Mouse (Mus musculus) lung, embryonic 15.5 days (tissue): ENCODE measurements around the gene Rpl19. TPM values are rescaled to one million over a fixed set of nuclear protein-coding genes. Genes with fewer than 3 reads are reported as not detected.

Experiments
- ATAC-seq: fragments of 200-750 bp; cut with Nextera tagmentation; 2 replicates; pipeline ENCODE4 v1.8.0; 2017; ENCODE audit warnings: moderate number of reproducible peaks, borderline replicate concordance; ENCODE audit not compliant: low FRiP score, low TSS enrichment; ENCODE audit errors: extremely low read depth
- H3K27ac ChIP-seq: fragments of 300-500 bp; sonication (generic); 2 replicates; pipeline ENCODE4 v1.5.1; 2015; ENCODE audit warnings: moderate library complexity, mild to moderate bottlenecking, inconsistent platforms
- H3K27me3 ChIP-seq: fragments of 300-500 bp; sonication (generic); 2 replicates; pipeline ENCODE4 v1.6.1; 2015; ENCODE audit warnings: inconsistent platforms
- H3K36me3 ChIP-seq: fragments of 300-500 bp; sonication (generic); 2 replicates; pipeline ENCODE4 v1.6.1; 2015; ENCODE audit warnings: inconsistent platforms
- H3K4me1 ChIP-seq: fragments of 300-500 bp; sonication (generic); 2 replicates; pipeline ENCODE4 v1.6.1; 2015; ENCODE audit warnings: inconsistent platforms
- H3K4me2 ChIP-seq: fragments of 300-500 bp; sonication (generic); 2 replicates; pipeline ENCODE4 v1.6.1; 2015; ENCODE audit warnings: inconsistent platforms, mild to moderate bottlenecking, moderate library complexity
- H3K4me3 ChIP-seq: fragments of 300-500 bp; sonication (generic); 2 replicates; pipeline ENCODE4 v1.5.1; 2015; ENCODE audit warnings: mild to moderate bottlenecking, inconsistent platforms
- H3K9ac ChIP-seq: fragments of 300-500 bp; sonication (generic); 2 replicates; pipeline ENCODE4 v1.6.1; 2015; ENCODE audit warnings: inconsistent platforms
- H3K9me3 ChIP-seq: fragments of 300-500 bp; sonication (generic); 2 replicates; pipeline ENCODE4 v1.6.1; 2016; ENCODE audit warnings: inconsistent platforms
- WGBS: fragments of 180-500 bp; shearing (Covaris S2); methylation state at CpG from one replicate; pipeline ENCODE4 v1.1.7; 2015; 5-methylcytosine and 5-hydroxymethylcytosine counted together
- polyA plus RNA-seq: library from polyadenylated mRNA; unstranded; fragments of >200 nt; fragmentation: Nextera tagmentation; extraction: Ambion mirVana; gene quantifications from 2 replicates; pipeline ENCODE4 v1.2.1, GENCODE M21; 2015

Gene Rpl19
- polyA plus RNA-seq, 1 experiment from 2014 or later: 1,039 TPM

GRCm38 (mm10) chr11:98016177-98016576, 10.3 kb upstream of the Rpl19 start:
- H3K27me3 ChIP-seq: no peaks in the 10 kb centered on the region; the same call in 1 of the 2 replicates
- no peak overlapping the region for H3K4me2 ChIP-seq
- WGBS: 71% methylated on average over 5 of the region's 5 CpGs
- H3K4me3 ChIP-seq: no peak overlapping the region
- H3K36me3 ChIP-seq: peaks cover 15% of the 10 kb centered on the region; the same call in 1 of the 2 replicates
- no peak overlapping the region for H3K9ac ChIP-seq
- no peak for ATAC-seq
- H3K4me1 ChIP-seq: peaks cover 18% of the 10 kb centered on the region
- H3K27ac ChIP-seq: no peak overlapping the region
- no peaks in the 10 kb centered on the region for H3K9me3 ChIP-seq

GRCm38 (mm10) chr11:98016824-98017223, 9.7 kb upstream of the Rpl19 start:
- no peak overlapping the region for H3K27ac ChIP-seq
- no peaks in the 10 kb centered on the region for H3K27me3 ChIP-seq
- WGBS: 57% methylated on average over 4 of the region's 4 CpGs
- peaks cover 24% of the 10 kb centered on the region for H3K4me1 ChIP-seq
- no peak overlapping the region for H3K4me3 ChIP-seq
- H3K36me3 ChIP-seq: peaks cover 15% of the 10 kb centered on the region; the same call in 1 of the 2 replicates
- no peaks in the 10 kb centered on the region for H3K9me3 ChIP-seq
- H3K4me2 ChIP-seq: no peak overlapping the region
- H3K9ac ChIP-seq: no peak overlapping the region
- ATAC-seq: no peak

GRCm38 (mm10) chr11:98018222-98018621, 8.3 kb upstream of the Rpl19 start:
- no peaks in the 10 kb centered on the region for H3K27me3 ChIP-seq
- WGBS: 66% methylated on average over 6 of the region's 6 CpGs
- H3K9me3 ChIP-seq: no peaks in the 10 kb centered on the region
- no peak overlapping the region for H3K4me3 ChIP-seq
- H3K4me2 ChIP-seq: no peak overlapping the region
- peaks cover 30% of the 10 kb centered on the region for H3K4me1 ChIP-seq
- H3K27ac ChIP-seq: no peak overlapping the region
- peaks cover 15% of the 10 kb centered on the region; the same call in 1 of the 2 replicates for H3K36me3 ChIP-seq
- no peak for ATAC-seq
- H3K9ac ChIP-seq: no peak overlapping the region

GRCm38 (mm10) chr11:98018858-98019641, 7.5 kb upstream of the Rpl19 start:
- Histone ChIP-seq H3K9ac (no peak overlapping the region), H3K27ac (no peak overlapping the region), H3K4me1 (peaks cover 34% of the 10 kb centered on the region), H3K27me3 (no peaks in the 10 kb centered on the region), H3K36me3 (peaks cover 15% of the 10 kb centered on the region; the same call in 1 of the 2 replicates), H3K4me2 (no peak overlapping the region), H3K9me3 (no peaks in the 10 kb centered on the region), H3K4me3 (no peak overlapping the region)
- 46% methylated on average over 10 of the region's 10 CpGs for WGBS
- ATAC-seq: no peak

- Histone ChIP-seq H3K9me3 (no peaks in the 10 kb centered on the region), H3K27me3 (no peaks in the 10 kb centered on the region), H3K36me3 (peaks cover 5% of the 10 kb centered on the region; the same call in 1 of the 2 replicates), H3K4me1 (peaks cover 34% of the 10 kb centered on the region), H3K27ac (no peak overlapping the region), H3K4me2 (no peak overlapping the region), H3K4me3 (no peak overlapping the region), H3K9ac (no peak overlapping the region)
- no peak for ATAC-seq
- 39% methylated on average over 8 of the region's 8 CpGs for WGBS
Observed at GRCm38 (mm10) chr11:98019883-98020610, 6.5 kb upstream of the Rpl19 start.

GRCm38 (mm10) chr11:98020710-98021109, 5.8 kb upstream of the Rpl19 start:
- Histone ChIP-seq H3K4me3 (no peak overlapping the region), H3K9ac (no peak overlapping the region), H3K4me1 (peaks cover 36% of the 10 kb centered on the region), H3K4me2 (no peak overlapping the region), H3K9me3 (no peaks in the 10 kb centered on the region), H3K36me3 (peaks cover 5% of the 10 kb centered on the region; the same call in 1 of the 2 replicates), H3K27me3 (no peaks in the 10 kb centered on the region), H3K27ac (no peak overlapping the region)
- ATAC-seq: no peak
- WGBS: 48% methylated on average over 1 of the region's 1 CpGs

GRCm38 (mm10) chr11:98021118-98021517, 5.4 kb upstream of the Rpl19 start:
- Histone ChIP-seq H3K9me3 (no peaks in the 10 kb centered on the region), H3K9ac (no peak overlapping the region), H3K4me3 (peak overlapping the region; percentile 70), H3K27ac (no peak overlapping the region), H3K27me3 (no peaks in the 10 kb centered on the region), H3K4me2 (peak overlapping the region; percentile 94), H3K4me1 (peaks cover 40% of the 10 kb centered on the region), H3K36me3 (peaks cover 5% of the 10 kb centered on the region; the same call in 1 of the 2 replicates)
- WGBS: 38% methylated on average over 2 of the region's 2 CpGs
- ATAC-seq: no peak

- no peak; the same call in 1 of the 2 replicates for ATAC-seq
- Histone ChIP-seq H3K27me3 (no peaks in the 10 kb centered on the region), H3K9ac (peak overlapping the region; percentile 73), H3K36me3 (peaks cover 5% of the 10 kb centered on the region; the same call in 1 of the 2 replicates), H3K9me3 (no peaks in the 10 kb centered on the region), H3K4me3 (peak overlapping the region; percentile 70), H3K4me2 (peak overlapping the region; percentile 94), H3K4me1 (peaks cover 41% of the 10 kb centered on the region), H3K27ac (peak overlapping the region; percentile 93; the same call in 1 of the 2 replicates)
- WGBS: 3% methylated on average over 33 of the region's 34 CpGs
Observed at GRCm38 (mm10) chr11:98021565-98022252, 4.8 kb upstream of the Rpl19 start.

- no peak for ATAC-seq
- Histone ChIP-seq H3K36me3 (peaks cover 4% of the 10 kb centered on the region; the same call in 1 of the 2 replicates), H3K9me3 (no peaks in the 10 kb centered on the region), H3K4me3 (peak overlapping the region; percentile 70), H3K4me1 (peaks cover 41% of the 10 kb centered on the region), H3K27ac (peak overlapping the region; percentile 93), H3K4me2 (peak overlapping the region; percentile 94), H3K9ac (peak overlapping the region; percentile 73), H3K27me3 (no peaks in the 10 kb centered on the region)
- WGBS: under 1% methylated on average over 23 of the region's 23 CpGs
Observed at GRCm38 (mm10) chr11:98022253-98022554, 4.3 kb upstream of the Rpl19 start.

- H3K27ac ChIP-seq: peak within 1 kb of the TSS; percentile 93
- H3K27me3 ChIP-seq: no peaks in the 10 kb centered on the region
- peak; percentile 66; the same call in 1 of the 2 replicates for ATAC-seq
- under 1% methylated on average over 50 of the region's 52 CpGs for WGBS
- H3K4me3 ChIP-seq: peak within 1 kb of the TSS; percentile 70
- no peaks in the 10 kb centered on the region for H3K9me3 ChIP-seq
- peak within 1 kb of the TSS; percentile 73 for H3K9ac ChIP-seq
- peak within 1 kb of the TSS; percentile 94 for H3K4me2 ChIP-seq
- H3K4me1 ChIP-seq: peaks cover 41% of the 10 kb centered on the region
- H3K36me3 ChIP-seq: no peaks in the 10 kb centered on the region
Observed at GRCm38 (mm10) chr11:98022555-98023371, 3.7 kb upstream of the Rpl19 start, which contains the start of gene Cacnb1. Gene Cacnb1 (minus strand): TSS chr11:98023034.

GRCm38 (mm10) chr11:98024516-98024915, 2.0 kb upstream of the Rpl19 start:
- H3K36me3 ChIP-seq: peaks cover 15% of the 10 kb centered on the region
- no peak overlapping the region for H3K4me3 ChIP-seq
- ATAC-seq: no peak

More at GRCm38 (mm10) chr11:98024516-98024915, 2.0 kb upstream of the Rpl19 start:
- Histone ChIP-seq H3K4me1 (peaks cover 39% of the 10 kb centered on the region), H3K27ac (no peak overlapping the region), H3K9me3 (no peaks in the 10 kb centered on the region), H3K27me3 (no peaks in the 10 kb centered on the region), H3K4me2 (no peak overlapping the region), H3K9ac (no peak overlapping the region)
- 72% methylated on average over 3 of the region's 3 CpGs for WGBS
